Mouse (Mus musculus): ENCODE data around the gene Tyk2. TPM values are rescaled to one million over a fixed set of nuclear protein-coding genes. Genes with fewer than 3 reads are reported as not detected.

Gene Tyk2
- polyA plus RNA-seq, 1 experiment from 2014 or later: 8.4 TPM

Small RNA genes lying within 50 kb of the gene (microRNA-seq; reads per million reads assigned to microRNA genes)
- gene Mir7082: 0.48 reads per million

Other genes starting within 250 kb of the Tyk2 start
- 39.5 and 40.5 TPM in 2 replicates for gene Ppan, start 243.1 kb downstream of the Tyk2 start, polyA plus RNA-seq (2014; fragmentation: Nextera tagmentation; extraction: Ambion mirVana)
- gene Eif3g, start 232.6 kb downstream of the Tyk2 start, polyA plus RNA-seq (2014; fragmentation: Nextera tagmentation; extraction: Ambion mirVana): 216 and 231 TPM in 2 replicates
- gene Dnmt1, start 171.4 kb downstream of the Tyk2 start, polyA plus RNA-seq (2014; fragmentation: Nextera tagmentation; extraction: Ambion mirVana): 37.8 and 41.1 TPM in 2 replicates
- 8.6 and 8.8 TPM in 2 replicates for gene S1pr2, start 154.5 kb downstream of the Tyk2 start, polyA plus RNA-seq (2014; fragmentation: Nextera tagmentation; extraction: Ambion mirVana)
- 97.3 and 102 TPM in 2 replicates for gene Mrpl4, start 128.5 kb downstream of the Tyk2 start, polyA plus RNA-seq (2014; fragmentation: Nextera tagmentation; extraction: Ambion mirVana)
- gene Icam1, start 115.3 kb downstream of the Tyk2 start, polyA plus RNA-seq (2014; fragmentation: Nextera tagmentation; extraction: Ambion mirVana): 3.6 and 3.8 TPM in 2 replicates
- gene Icam4, start 101.9 kb downstream of the Tyk2 start, polyA plus RNA-seq (2014; fragmentation: Nextera tagmentation; extraction: Ambion mirVana): 0.31 TPM in 1 of 2 replicates, not detected in the other
- 1.6 and 1.9 TPM in 2 replicates for gene Icam5, start 99.2 kb downstream of the Tyk2 start, polyA plus RNA-seq (2014; fragmentation: Nextera tagmentation; extraction: Ambion mirVana)
- gene Zglp1, start 64.2 kb downstream of the Tyk2 start, polyA plus RNA-seq (2014; fragmentation: Nextera tagmentation; extraction: Ambion mirVana): 1.0 and 2.0 TPM in 2 replicates
- 1.2 and 2.4 TPM in 2 replicates for gene Gm49373, start 58.1 kb downstream of the Tyk2 start, polyA plus RNA-seq (2014; fragmentation: Nextera tagmentation; extraction: Ambion mirVana)
- gene Fdx1l, start 57.6 kb downstream of the Tyk2 start, polyA plus RNA-seq (2014; fragmentation: Nextera tagmentation; extraction: Ambion mirVana): 67.0 and 72.0 TPM in 2 replicates
- gene Gm38431, start 39.2 kb downstream of the Tyk2 start, polyA plus RNA-seq (2014; fragmentation: Nextera tagmentation; extraction: Ambion mirVana): 0.95 and 1.6 TPM in 2 replicates
- gene Raver1, start 39.2 kb downstream of the Tyk2 start, polyA plus RNA-seq (2014; fragmentation: Nextera tagmentation; extraction: Ambion mirVana): 35.2 and 37.6 TPM in 2 replicates
- gene Cdc37, start 18.7 kb upstream of the Tyk2 start, polyA plus RNA-seq (2014; fragmentation: Nextera tagmentation; extraction: Ambion mirVana): 192 and 215 TPM in 2 replicates
- 28.8 and 35.5 TPM in 2 replicates for gene Pde4a, start 34.5 kb upstream of the Tyk2 start, polyA plus RNA-seq (2014; fragmentation: Nextera tagmentation; extraction: Ambion mirVana)
- gene Keap1, start 108.1 kb upstream of the Tyk2 start, polyA plus RNA-seq (2014; fragmentation: Nextera tagmentation; extraction: Ambion mirVana): 39.3 and 43.6 TPM in 2 replicates
- gene S1pr5, start 117.2 kb upstream of the Tyk2 start, polyA plus RNA-seq (2014; fragmentation: Nextera tagmentation; extraction: Ambion mirVana): 3.9 and 4.1 TPM in 2 replicates
- 38.1 and 46.9 TPM in 2 replicates for gene Atg4d, start 134.1 kb upstream of the Tyk2 start, polyA plus RNA-seq (2014; fragmentation: Nextera tagmentation; extraction: Ambion mirVana)
- gene Kri1, start 156.7 kb upstream of the Tyk2 start, polyA plus RNA-seq (2014; fragmentation: Nextera tagmentation; extraction: Ambion mirVana): 11.2 and 15.6 TPM in 2 replicates
- gene Cdkn2d, start 160.2 kb upstream of the Tyk2 start, polyA plus RNA-seq (2014; fragmentation: Nextera tagmentation; extraction: Ambion mirVana): 107 and 112 TPM in 2 replicates
- gene Ap1m2, start 181.1 kb upstream of the Tyk2 start, polyA plus RNA-seq (2014; fragmentation: Nextera tagmentation; extraction: Ambion mirVana): 1.8 and 2.2 TPM in 2 replicates
- gene Slc44a2, start 189.5 kb upstream of the Tyk2 start, polyA plus RNA-seq (2014; fragmentation: Nextera tagmentation; extraction: Ambion mirVana): 58.4 and 62.3 TPM in 2 replicates
- gene Ilf3, start 236.6 kb upstream of the Tyk2 start, polyA plus RNA-seq (2014; fragmentation: Nextera tagmentation; extraction: Ambion mirVana): 188 and 201 TPM in 2 replicates